Mouse (Mus musculus) embryonic facial prominence, embryonic 13.5 days (tissue): Measurements from ENCODE around the gene Gfi1b. TPM values are rescaled to one million over a fixed set of nuclear protein-coding genes. Genes with fewer than 3 reads are reported as not detected.

ENCODE experiments used
- ATAC-seq: fragments of 200-750 bp; cut with Nextera tagmentation; 2 replicates; pipeline ENCODE4 v1.8.0; 2017; ENCODE audit warnings: low read depth; ENCODE audit not compliant: insufficient number of reproducible peaks, insufficient read depth, low FRiP score, low TSS enrichment
- H3K27ac ChIP-seq: fragments of 300-500 bp; sonication (generic); 2 replicates; pipeline ENCODE4 v1.5.1; 2015; ENCODE audit warnings: moderate library complexity, mild to moderate bottlenecking, inconsistent platforms
- H3K27me3 ChIP-seq: fragments of 300-500 bp; sonication (generic); 2 replicates; pipeline ENCODE4 v1.6.1; 2015; ENCODE audit warnings: mild to moderate bottlenecking, inconsistent platforms
- H3K36me3 ChIP-seq: fragments of 300-500 bp; sonication (generic); 2 replicates; pipeline ENCODE4 v1.6.1; 2015; ENCODE audit warnings: mild to moderate bottlenecking, inconsistent platforms
- H3K4me1 ChIP-seq: fragments of 300-500 bp; sonication (generic); 2 replicates; pipeline ENCODE4 v1.6.1; 2015; ENCODE audit warnings: inconsistent platforms
- H3K4me2 ChIP-seq: fragments of 300-500 bp; sonication (generic); 2 replicates; pipeline ENCODE4 v1.6.1; 2015; ENCODE audit warnings: moderate library complexity, mild to moderate bottlenecking, inconsistent platforms
- H3K4me3 ChIP-seq: fragments of 300-500 bp; sonication (generic); 2 replicates; pipeline ENCODE4 v1.5.1; 2015; ENCODE audit warnings: mild to moderate bottlenecking, inconsistent platforms
- H3K9ac ChIP-seq: fragments of 300-500 bp; sonication (generic); 2 replicates; pipeline ENCODE4 v1.6.1; 2015; ENCODE audit warnings: mild to moderate bottlenecking, inconsistent platforms
- H3K9me3 ChIP-seq: fragments of 300-500 bp; sonication (generic); 2 replicates; pipeline ENCODE4 v1.6.1; 2016; ENCODE audit warnings: inconsistent platforms
- WGBS: fragments of 180-500 bp; shearing (Covaris S2); methylation state at CpG from one replicate; pipeline ENCODE4 v1.1.7; 2015; ENCODE audit warnings: mixed read lengths; 5-methylcytosine and 5-hydroxymethylcytosine counted together
- polyA plus RNA-seq: library from polyadenylated mRNA; unstranded; fragments of >200 nt; fragmentation: Nextera tagmentation; extraction: Ambion mirVana; gene quantifications from 2 replicates; pipeline ENCODE4 v1.2.1, GENCODE M21; 2015

The Gfi1b gene
- polyA plus RNA-seq, 1 experiment from 2014 or later, result 0.84 TPM

- no peak for ATAC-seq
- no peaks in the 10 kb centered on the region for H3K9me3 ChIP-seq
- H3K27me3 ChIP-seq, result peaks cover 30% of the 10 kb centered on the region
- H3K4me3 ChIP-seq, result no peak overlapping the region
- H3K9ac ChIP-seq, result no peak overlapping the region
- no peak overlapping the region for H3K4me2 ChIP-seq
- no peak overlapping the region for H3K27ac ChIP-seq
- no peaks in the 10 kb centered on the region for H3K36me3 ChIP-seq
- 0 out of 2 replicates have a peak, but pooled peaks cover 4% of the 10 kb centered on the region for H3K4me1 ChIP-seq
- WGBS, result 66% methylated on average over 10 of the region's 10 CpGs
Observed at GRCm38 (mm10) chr2:28620522-28620921, 1.3 kb downstream of the Gfi1b start.

GRCm38 (mm10) chr2:28619369-28619768 is 2.4 kb downstream of the Gfi1b start:
- 83% methylated on average over 6 of the region's 6 CpGs for WGBS
- no peaks in the 10 kb centered on the region for H3K9me3 ChIP-seq
- H3K36me3 ChIP-seq, result no peaks in the 10 kb centered on the region
- H3K9ac ChIP-seq, result no peak overlapping the region
- 0 out of 2 replicates have a peak, but pooled peaks cover 4% of the 10 kb centered on the region for H3K4me1 ChIP-seq
- no peak overlapping the region for H3K4me3 ChIP-seq
- H3K27ac ChIP-seq, result no peak overlapping the region
- no peak overlapping the region for H3K4me2 ChIP-seq
- ATAC-seq, result no peak
- peaks cover 30% of the 10 kb centered on the region for H3K27me3 ChIP-seq

GRCm38 (mm10) chr2:28618777-28619336 is 2.9 kb downstream of the Gfi1b start:
- H3K4me3 ChIP-seq, result no peak overlapping the region
- H3K27ac ChIP-seq, result no peak overlapping the region
- no peaks in the 10 kb centered on the region for H3K9me3 ChIP-seq
- WGBS, result 84% methylated on average over 6 of the region's 6 CpGs
- ATAC-seq, result no peak
- H3K4me2 ChIP-seq, result no peak overlapping the region
- H3K36me3 ChIP-seq, result no peaks in the 10 kb centered on the region
- H3K4me1 ChIP-seq, result 0 out of 2 replicates have a peak, but pooled peaks cover 4% of the 10 kb centered on the region
- peaks cover 30% of the 10 kb centered on the region for H3K27me3 ChIP-seq
- H3K9ac ChIP-seq, result no peak overlapping the region

GRCm38 (mm10) chr2:28617498-28618486 is 4.0 kb downstream of the Gfi1b start:
- Histone ChIP-seq H3K9me3 (no peaks in the 10 kb centered on the region), H3K27ac (no peak overlapping the region), H3K4me2 (no peak overlapping the region), H3K9ac (no peak overlapping the region), H3K4me3 (no peak overlapping the region), H3K4me1 (0 out of 2 replicates have a peak, but pooled peaks cover 4% of the 10 kb centered on the region), H3K36me3 (no peaks in the 10 kb centered on the region), H3K27me3 (peaks cover 30% of the 10 kb centered on the region)
- no peak for ATAC-seq
- WGBS, result 69% methylated on average over 8 of the region's 8 CpGs

GRCm38 (mm10) chr2:28616874-28617273 is 4.9 kb downstream of the Gfi1b start:
- Histone ChIP-seq H3K27ac (no peak overlapping the region), H3K4me3 (no peak overlapping the region), H3K9ac (no peak overlapping the region), H3K9me3 (no peaks in the 10 kb centered on the region), H3K4me1 (0 out of 2 replicates have a peak, but pooled peaks cover 3% of the 10 kb centered on the region), H3K4me2 (no peak overlapping the region), H3K36me3 (no peaks in the 10 kb centered on the region), H3K27me3 (peaks cover 22% of the 10 kb centered on the region)
- ATAC-seq, result no peak
- 82% methylated on average over 9 of the region's 9 CpGs for WGBS

- Histone ChIP-seq H3K4me3 (no peak overlapping the region), H3K36me3 (no peaks in the 10 kb centered on the region), H3K9me3 (no peaks in the 10 kb centered on the region), H3K4me2 (no peak overlapping the region), H3K27ac (no peak overlapping the region), H3K27me3 (peaks cover 17% of the 10 kb centered on the region), H3K9ac (no peak overlapping the region), H3K4me1 (no peaks in the 10 kb centered on the region)
- ATAC-seq, result no peak
- 36% methylated on average over 5 of the region's 5 CpGs for WGBS
Observed at GRCm38 (mm10) chr2:28616358-28616757, 5.4 kb downstream of the Gfi1b start.

- Histone ChIP-seq H3K9me3 (no peaks in the 10 kb centered on the region), H3K9ac (no peak overlapping the region), H3K4me1 (no peaks in the 10 kb centered on the region), H3K36me3 (no peaks in the 10 kb centered on the region), H3K27ac (no peak overlapping the region), H3K27me3 (no peaks in the 10 kb centered on the region), H3K4me2 (no peak overlapping the region), H3K4me3 (no peak overlapping the region)
- 88% methylated on average over 10 of the region's 10 CpGs for WGBS
- no peak for ATAC-seq
Observed at GRCm38 (mm10) chr2:28613599-28613998, 8.2 kb downstream of the Gfi1b start.

- no peak overlapping the region for H3K4me2 ChIP-seq
- H3K36me3 ChIP-seq, result no peaks in the 10 kb centered on the region
- 59% methylated on average over 10 of the region's 10 CpGs for WGBS
- no peak overlapping the region for H3K27ac ChIP-seq
- no peak for ATAC-seq
- no peaks in the 10 kb centered on the region for H3K9me3 ChIP-seq
- no peaks in the 10 kb centered on the region for H3K27me3 ChIP-seq
- H3K4me1 ChIP-seq, result peaks cover 1% of the 10 kb centered on the region; the same call in 1 of the 2 replicates
- no peak overlapping the region for H3K9ac ChIP-seq
- H3K4me3 ChIP-seq, result no peak overlapping the region
Observed at GRCm38 (mm10) chr2:28612436-28613063, 9.2 kb downstream of the Gfi1b start.

GRCm38 (mm10) chr2:28611407-28611787 is 10.4 kb downstream of the Gfi1b start:
- Histone ChIP-seq H3K36me3 (no peaks in the 10 kb centered on the region), H3K4me1 (peaks cover 6% of the 10 kb centered on the region; the same call in 1 of the 2 replicates), H3K4me3 (no peak overlapping the region), H3K9ac (no peak overlapping the region), H3K27me3 (no peaks in the 10 kb centered on the region), H3K4me2 (no peak overlapping the region), H3K27ac (no peak overlapping the region), H3K9me3 (no peaks in the 10 kb centered on the region)
- 82% methylated on average over 17 of the region's 17 CpGs for WGBS
- no peak for ATAC-seq

GRCm38 (mm10) chr2:28610716-28611406 is 10.9 kb downstream of the Gfi1b start:
- Histone ChIP-seq H3K4me3 (no peak overlapping the region), H3K27me3 (no peaks in the 10 kb centered on the region), H3K4me2 (no peak overlapping the region), H3K27ac (no peak overlapping the region), H3K9me3 (no peaks in the 10 kb centered on the region), H3K36me3 (no peaks in the 10 kb centered on the region), H3K9ac (no peak overlapping the region), H3K4me1 (peaks cover 6% of the 10 kb centered on the region; the same call in 1 of the 2 replicates)
- 68% methylated on average over 12 of the region's 12 CpGs for WGBS
- ATAC-seq, result no peak

- Histone ChIP-seq H3K27me3 (no peaks in the 10 kb centered on the region), H3K4me1 (peaks cover 6% of the 10 kb centered on the region; the same call in 1 of the 2 replicates), H3K9me3 (no peaks in the 10 kb centered on the region), H3K9ac (no peak overlapping the region), H3K4me2 (no peak overlapping the region), H3K27ac (no peak overlapping the region), H3K36me3 (no peaks in the 10 kb centered on the region), H3K4me3 (no peak overlapping the region)
- WGBS, result 87% methylated on average over 10 of the region's 10 CpGs
- ATAC-seq, result no peak
Observed at GRCm38 (mm10) chr2:28609851-28610250, 11.9 kb downstream of the Gfi1b start.
